Mouse (Mus musculus) heart, postnatal 4 days (tissue): ENCODE data around the gene Sergef. TPM values are rescaled to one million over a fixed set of nuclear protein-coding genes. Genes with fewer than 3 reads are reported as not detected.

Experiments used
- DNase-seq: peaks from one replicate; pipeline ENCODE4 v3.0.0; 2021
- total RNA-seq, 2 experiments: library from RNA; stranded (reverse); gene quantifications; 2 replicates each; pipeline ENCODE4 v1.2.3; 2021

Gene Sergef
- total RNA-seq, 2 experiments from 2014 or later: 10.6 to 11.3 TPM

DNA sequence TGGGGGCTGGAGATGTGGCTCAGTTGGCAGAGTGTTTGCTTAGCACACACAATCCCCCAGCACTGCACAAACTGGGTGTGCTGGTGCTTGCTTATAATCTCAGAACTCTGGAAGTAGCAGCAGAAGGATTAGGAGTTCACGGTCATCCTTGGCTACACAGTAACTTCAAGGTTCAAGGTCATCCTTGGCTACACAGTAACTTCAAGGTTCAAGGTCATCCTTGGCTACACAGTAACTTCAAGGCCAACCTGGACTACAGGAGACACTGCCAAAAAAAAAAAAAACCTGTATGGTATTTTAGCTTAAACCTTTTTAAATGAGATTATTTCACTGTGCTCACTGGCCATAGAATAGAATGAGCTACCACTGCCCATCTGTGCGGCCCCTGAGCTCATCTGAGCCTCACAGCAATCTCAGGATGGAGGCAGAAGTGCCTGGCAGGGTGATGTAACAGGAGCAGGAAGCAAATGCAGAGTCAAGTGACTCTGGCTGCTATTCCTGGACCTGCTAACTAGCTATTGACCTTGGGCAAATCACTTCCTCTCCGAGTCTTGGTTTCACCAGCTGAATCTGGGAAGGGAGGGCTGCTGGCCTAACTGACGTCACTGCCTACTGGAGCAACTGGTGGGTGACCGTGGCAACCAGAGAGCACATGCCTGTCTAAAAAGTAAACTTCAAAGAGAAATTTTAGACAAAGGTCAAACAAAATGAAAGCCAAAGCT, 24.2 kb downstream of the Sergef start:
- peak; percentile 39 for DNase-seq

DNA sequence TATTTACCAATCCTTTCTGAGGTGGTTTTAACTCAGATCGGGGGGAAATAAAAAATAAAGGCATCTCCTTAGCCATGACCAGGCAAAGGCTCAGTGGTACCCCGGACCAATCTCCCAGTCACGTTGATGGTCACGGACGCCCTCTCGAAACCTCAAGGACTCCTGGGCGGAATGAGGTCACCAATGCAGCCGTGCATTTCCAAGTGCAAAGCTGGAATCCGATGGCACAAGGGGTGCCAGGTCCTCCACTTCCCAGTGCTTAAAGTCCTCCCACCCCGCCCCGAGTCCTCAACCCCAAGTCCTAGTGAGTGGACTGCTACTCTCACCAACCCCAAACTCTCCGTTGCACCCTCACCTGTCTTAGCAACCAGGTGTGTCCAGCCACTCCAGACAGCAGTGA, 25.3 kb downstream of the Sergef start:
- DNase-seq: no peak

GRCm38 (mm10) chr7:46613091-46613490, 26.5 kb downstream of the Sergef start:
- DNase-seq: no peak

DNA sequence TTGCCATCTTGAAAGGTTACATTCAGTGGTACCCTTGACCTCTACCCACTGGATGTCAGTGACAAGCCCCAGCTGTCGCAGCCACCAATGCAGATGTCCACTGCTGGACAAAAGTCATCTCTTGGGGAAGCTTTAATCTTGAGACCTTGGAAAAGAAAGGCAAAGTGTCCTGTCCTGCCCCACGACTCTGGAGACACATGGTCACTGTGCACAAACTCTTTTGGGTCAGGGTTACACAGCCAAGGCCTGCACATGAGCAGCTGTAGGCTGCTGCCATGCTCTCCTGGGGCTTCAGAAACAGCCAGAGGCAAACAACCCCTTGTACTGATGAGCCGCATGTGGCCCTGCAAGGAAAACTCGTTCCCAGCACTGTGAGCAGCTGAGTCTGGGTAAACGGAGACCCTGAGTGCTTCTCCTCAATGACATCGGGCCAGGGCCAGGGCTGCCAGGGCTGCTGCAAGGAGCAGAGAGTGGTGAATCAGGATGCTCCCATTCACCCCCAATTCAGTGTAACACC, 27.1 kb downstream of the Sergef start:
- DNase-seq: no peak

GRCm38 (mm10) chr7:46611970-46612369, 27.6 kb downstream of the Sergef start:
- peak; percentile 62 for DNase-seq

DNA sequence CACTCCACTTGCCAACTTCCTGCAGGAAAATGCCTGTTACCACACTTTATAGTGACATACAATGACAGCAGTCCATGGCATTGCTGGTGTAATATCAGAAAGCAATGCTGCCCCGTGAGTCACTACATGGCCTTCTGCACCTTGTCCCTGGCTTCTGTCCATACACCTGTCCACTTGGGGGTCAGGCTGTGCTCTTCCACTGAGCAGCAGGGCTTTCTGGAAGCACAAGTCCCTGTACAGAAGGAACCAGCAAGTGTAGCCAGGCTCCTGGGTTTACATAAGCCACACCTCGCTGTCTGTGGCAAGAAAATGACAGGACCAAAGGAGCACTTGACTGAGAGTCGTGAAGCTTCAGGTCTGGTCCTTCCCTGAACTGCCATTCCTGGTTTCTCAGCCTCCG, 30.3 kb downstream of the Sergef start:
- DNase-seq: no peak

- peak; percentile 66 for DNase-seq
Measured at GRCm38 (mm10) chr7:46607428-46608055, 32.1 kb downstream of the Sergef start.

DNA sequence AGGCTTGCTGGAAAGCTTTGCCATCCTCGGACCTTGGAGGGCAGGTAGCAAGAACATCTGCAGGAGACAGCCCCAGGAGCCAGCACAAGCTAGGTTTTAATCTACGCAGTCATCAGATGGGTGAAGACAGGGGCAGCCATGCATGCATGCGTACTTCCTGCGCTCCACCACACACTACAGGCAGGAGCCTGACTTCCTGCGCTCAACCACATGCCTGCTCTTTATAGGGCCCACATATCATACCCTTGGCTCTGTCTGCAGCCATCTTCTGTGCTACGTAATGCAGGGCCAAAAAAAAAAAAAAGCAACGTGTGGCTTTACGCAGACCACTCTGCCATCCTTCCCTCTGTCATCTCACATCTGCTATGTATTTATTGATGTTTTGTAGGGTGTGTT, 32.6 kb downstream of the Sergef start:
- no peak for DNase-seq

DNA sequence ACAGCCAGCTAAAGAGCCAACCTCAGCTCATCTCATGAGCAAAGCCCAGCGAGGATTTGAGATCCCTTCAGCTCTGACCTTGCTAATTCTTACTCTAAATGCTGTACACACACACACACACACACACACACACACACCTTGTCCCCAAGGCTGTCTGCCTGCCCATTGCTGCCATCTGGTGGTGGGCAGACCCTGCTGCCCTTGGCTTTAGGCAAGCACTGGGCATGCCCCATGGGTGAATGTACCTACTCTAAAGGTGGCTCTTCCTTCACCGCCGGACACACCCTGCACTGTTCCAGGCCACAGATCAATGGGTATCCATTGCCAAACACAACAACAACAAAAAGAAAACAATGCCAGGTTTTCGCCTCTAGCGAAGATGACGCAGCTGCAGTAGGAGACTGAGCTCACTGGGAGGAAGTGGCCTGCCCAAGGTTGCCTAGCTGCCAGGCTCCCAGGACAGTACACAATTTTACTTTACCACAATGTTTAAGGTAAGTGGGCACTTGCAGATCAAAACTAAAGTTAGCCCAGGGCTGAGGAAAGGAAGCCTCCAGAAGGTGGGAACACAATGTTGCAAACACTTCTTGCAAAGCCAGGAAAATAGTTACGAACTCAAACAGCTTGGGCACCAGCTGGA, 33.1 kb downstream of the Sergef start:
- peak; percentile 87 for DNase-seq

DNA sequence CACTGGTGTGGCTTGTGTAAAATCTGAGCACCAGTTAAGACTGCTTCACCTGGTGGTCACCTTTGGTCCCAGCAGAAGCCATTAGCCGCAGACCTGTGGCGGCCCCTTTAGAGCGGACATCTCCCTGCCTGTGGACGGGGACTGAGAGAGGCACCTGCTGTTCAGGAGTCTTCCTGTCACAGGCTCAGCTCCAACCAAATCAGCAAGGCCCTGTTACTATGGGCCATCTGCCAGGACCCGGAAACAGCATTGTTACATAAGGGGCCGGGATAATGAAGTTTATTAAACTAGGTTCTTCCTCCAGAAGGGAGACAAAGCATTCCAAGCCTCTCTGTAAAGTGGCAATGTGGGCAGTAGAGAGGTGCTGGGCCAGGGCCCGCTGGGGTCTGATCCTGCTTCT, 36.6 kb downstream of the Sergef start:
- no peak for DNase-seq

DNA sequence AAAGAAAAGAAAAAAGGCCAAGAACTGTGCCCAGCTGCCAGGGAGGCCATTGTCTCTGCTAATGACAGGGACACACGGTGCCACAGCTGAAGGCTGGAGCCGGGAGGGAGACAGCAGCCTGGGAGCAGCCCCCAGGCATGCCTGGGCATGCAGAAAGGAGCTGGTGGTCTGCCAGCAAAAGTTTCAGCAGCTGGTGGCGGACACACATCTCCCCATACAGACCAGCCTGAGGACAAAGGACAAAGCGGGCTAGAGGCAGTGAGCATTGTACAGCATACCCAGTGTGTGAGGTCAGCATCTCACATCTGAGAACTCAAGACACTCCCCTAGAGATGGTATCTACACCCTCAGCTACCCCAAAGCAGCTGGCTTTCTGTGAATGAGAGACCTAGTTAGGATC, 37.5 kb downstream of the Sergef start:
- peak; percentile 57 for DNase-seq

DNA sequence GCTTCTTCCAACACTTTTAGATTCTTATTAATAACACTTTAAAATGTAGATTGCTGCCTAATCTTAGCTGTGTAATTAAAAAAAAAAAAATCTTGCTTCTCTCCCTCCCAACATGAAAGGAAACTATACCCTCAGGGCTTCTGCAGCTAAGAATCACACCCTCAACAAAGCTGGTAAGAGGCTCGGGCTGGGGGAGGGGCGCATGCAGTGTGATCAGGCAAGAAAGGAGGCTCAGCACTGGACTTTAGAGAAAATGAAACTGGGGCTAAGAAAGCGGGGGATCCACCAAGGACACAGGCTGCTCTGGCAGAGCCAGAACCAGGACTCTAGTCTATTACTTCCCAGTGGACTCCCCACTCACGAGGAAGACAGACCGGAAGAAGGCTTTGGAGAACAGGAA, 38.5 kb downstream of the Sergef start:
- no peak for DNase-seq

DNA sequence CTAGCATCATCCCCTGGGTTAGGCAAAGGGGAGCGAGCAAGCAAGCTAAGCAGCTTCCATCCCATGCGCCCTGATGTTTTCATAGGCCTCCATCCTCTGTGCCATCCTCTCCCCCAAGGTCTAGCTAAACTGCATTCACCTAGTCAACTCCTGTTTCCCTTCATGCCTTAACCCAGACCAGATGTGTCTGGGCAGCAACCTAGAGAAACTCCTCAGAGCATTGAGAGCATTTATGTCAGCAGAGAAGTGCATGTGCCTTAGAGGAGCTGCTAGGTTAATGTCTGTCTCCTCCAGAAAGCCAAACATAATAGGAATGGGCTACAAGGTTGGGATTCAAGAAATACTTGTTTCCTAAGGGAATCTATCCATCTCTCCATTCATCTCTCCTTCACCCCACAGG, 42.6 kb downstream of the Sergef start:
- DNase-seq: no peak

- no peak for DNase-seq
Measured at GRCm38 (mm10) chr7:46591546-46591945, 48.1 kb downstream of the Sergef start.

- DNase-seq: no peak
Measured at GRCm38 (mm10) chr7:46589181-46589580, 50.4 kb downstream of the Sergef start.

DNA sequence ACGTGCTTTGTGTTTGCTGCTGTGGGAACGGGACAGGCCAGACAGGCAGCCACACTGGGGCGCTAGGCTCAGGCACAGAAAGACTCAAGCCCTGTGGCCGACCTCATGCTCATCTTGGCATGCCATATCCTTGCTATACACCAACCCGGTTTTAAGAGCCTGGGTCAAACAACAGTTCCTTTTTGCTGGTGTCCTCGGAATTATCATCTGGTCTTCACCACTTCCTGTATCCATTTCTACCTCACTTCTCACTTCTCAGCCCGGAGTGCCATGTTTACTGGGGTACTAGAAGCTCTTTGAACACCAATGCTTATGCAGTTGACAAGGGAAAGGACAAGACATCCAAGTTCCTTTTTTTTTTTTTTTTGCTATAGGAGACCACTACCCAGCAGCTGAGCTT, 51.6 kb downstream of the Sergef start:
- no peak for DNase-seq

DNA sequence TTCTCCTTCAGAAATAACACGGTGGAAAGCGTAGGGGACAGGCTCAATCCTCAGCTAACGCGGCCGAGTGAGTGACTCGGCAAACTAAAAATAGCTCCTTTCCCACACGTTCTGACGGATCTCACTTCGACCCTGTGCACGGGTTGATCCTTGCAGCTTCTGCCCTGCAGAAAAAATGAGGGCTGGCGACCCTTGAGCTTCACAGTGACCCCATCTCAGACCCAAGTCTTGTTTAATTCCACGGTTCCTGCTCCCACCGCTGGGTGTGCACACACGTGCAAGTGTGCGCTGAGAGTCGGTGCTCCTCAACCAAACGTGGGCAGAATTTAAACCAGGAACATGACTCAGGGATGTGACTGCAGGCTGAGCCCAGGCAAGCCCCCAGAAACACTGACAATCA, 52.1 kb downstream of the Sergef start:
- peak; percentile 33 for DNase-seq

GRCm38 (mm10) chr7:46586621-46587216, 52.9 kb downstream of the Sergef start:
- DNase-seq: no peak

DNA sequence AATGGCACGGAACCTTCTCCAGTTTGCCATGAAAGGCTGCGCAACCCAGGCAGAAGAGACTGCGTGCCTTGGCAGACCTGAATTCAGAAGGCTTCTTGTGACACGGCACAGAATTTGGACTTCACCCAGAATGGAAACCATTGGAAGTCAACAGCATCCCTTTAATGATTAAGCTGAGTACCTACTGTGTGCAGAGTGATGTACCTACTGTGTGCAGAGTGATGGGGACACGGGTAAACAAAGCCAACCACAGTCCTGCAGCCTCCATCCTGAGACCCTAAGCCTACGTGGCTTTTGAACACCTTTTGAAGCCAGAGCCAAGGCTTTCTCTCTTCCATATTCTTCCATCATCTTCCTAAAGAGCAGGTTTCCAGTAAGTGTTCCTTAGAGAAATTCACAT, 56.9 kb downstream of the Sergef start:
- no peak for DNase-seq

GRCm38 (mm10) chr7:46581358-46581930, 58.2 kb downstream of the Sergef start:
- DNase-seq: no peak

DNA sequence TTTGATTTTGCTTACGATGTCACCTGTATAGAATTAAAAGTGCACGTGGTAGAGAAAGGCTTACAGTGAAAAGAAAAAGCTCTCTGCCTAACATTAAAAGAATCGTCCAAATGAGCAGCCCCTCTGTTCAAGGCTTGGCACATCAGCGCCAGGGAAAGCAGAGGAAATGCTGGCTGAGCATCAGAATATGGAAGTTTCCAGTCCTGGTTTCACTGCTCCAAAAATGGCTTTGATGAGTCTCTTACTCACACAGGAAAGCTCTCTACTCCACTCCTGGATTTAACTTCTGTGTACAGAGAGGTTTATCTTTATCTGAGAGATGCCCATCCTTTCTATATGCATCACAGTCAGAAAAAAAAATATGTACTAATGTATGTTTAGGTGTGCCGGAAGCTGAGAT, 61.5 kb downstream of the Sergef start:
- DNase-seq: no peak

DNA sequence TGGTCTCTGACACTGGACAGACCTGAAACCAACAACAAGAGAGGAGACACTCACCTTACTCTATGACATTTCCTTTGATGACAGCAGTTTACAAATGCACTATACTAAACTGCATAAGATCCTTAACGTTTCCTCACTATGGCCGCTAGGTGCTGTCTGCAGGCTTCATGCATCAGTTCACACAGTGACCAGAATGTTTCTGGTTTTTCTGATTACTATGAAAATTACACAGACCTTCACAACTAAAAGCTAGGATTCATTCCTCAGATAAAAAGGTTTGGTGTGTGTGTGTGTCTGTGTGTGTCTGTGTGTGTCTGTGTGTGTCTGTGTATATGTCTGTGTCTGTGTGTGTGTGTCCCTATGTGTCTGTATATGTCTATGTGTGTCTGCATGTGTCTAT, 63.7 kb downstream of the Sergef start:
- DNase-seq: no peak
